Mouse (Mus musculus): ENCODE results near the gene Spire2.
"Not testable (repeated sequence)": the region's sequence is repeated elsewhere in the genome, so short reads cannot be mapped to it uniquely, and the experiment has no call there.

The Spire2 gene

GRCm38 (mm10) chr8:123414997-123415696 lies 82.6 kb downstream of the Spire2 start:
- intact Hi-C loops (cut with DNase I): not testable (repeated sequence)

GRCm38 (mm10) chr8:123415967-123416943 lies 83.7 kb downstream of the Spire2 start:
- intact Hi-C loops (cut with DNase I): no loop called here

- intact Hi-C loops (cut with DNase I): no loop called here
Measured at GRCm38 (mm10) chr8:123416944-123417555, 84.5 kb downstream of the Spire2 start.
